Mouse (Mus musculus) duodenum, adult 2 months (tissue): ENCODE results near the gene Thsd7a. TPM values are rescaled to one million over a fixed set of nuclear protein-coding genes. Genes with fewer than 3 reads are reported as not detected.

Experiments used
- polyA plus RNA-seq: library from polyadenylated mRNA; depleted of rRNA; stranded (reverse); fragments of >200 nt; gene quantifications from 2 replicates; pipeline ENCODE4 v1.2.3, GENCODE M21; 2012; ENCODE audit warnings: low replicate concordance; rRNA removed

Gene Thsd7a
- 0.40 and 0.42 TPM in 2 replicates for polyA plus RNA-seq

GRCm38 (mm10) chr6:12748787-12749530, at the start of gene Thsd7a:
TSS of gene Thsd7a (minus strand) at chr6:12749410.

